ENCODE assay signal across 12 mouse cellular contexts in the genomic region with DNA sequence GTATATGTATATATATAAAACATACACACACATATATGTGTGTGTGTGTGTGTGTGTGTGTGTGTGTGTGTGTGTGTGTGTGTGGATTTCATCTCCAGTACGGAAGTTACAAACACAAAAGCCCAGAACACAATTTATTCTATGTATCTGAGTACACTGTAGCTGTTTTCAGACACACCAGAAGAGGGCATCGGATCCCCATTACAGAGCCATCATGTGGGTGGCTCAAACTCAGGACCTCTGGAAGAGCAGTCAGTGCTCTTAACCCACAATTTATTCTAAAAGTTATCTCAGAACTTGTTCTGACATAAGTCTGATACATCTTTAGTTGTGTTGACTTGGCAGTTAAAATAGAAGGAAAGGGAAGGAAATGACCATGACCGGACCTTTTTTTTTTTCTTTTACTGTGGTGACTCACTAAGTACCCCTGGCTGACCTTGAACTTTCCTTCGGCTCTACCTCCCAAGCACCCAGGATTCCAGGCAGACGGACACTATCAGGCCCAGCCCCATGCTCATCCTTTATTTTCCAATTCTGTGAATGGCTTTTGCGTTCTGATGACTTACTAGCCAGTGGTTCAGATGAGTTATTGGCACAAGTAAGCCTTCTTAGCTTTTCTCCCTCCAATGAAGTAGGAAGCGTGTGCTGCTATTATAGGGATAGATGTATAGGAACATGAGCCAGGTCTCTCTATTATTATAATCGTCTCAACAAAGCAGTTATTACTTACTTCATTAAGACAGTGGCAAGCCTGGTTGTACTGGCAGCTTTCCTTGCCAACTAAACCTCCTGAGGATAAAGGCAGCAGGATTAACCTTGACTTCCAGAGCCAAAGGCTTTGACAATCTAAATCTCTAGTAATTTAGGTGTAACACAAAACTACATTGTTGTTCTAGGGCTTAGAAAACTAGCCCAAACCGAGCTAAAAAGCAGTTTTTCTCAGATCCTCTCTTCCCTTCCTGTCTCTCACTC. TPM values are rescaled to one million over a fixed set of nuclear protein-coding genes. Genes with fewer than 3 reads are reported as not detected.
A peak's percentile ranks its signal among the peaks of the same experiment; 100 is the strongest.
DNase-seq lines count a peak whose midpoint lies in the region; ATAC-seq and TF ChIP-seq lines count a peak whose summit lies in the region.
"Had no signal": no experiment of that assay in that cellular context is flagged by ENCODE, and none has a peak within 500 bp of the region (broad histone marks: within the 10 kb centered on the region; RNA-seq: fewer than 3 reads in every experiment).

No protein-coding gene starts in this region.

- 67% methylated on average over 9 of the region's 9 CpGs for WGBS in kidney, adult 2 months
- 77% methylated on average over 9 of the region's 9 CpGs for WGBS in hindbrain, embryonic 16.5 days

- no peaks in the 10 kb centered on the region for H3K27me3 ChIP-seq in kidney, adult 2 months (replicated peaks; ENCODE audit: control insufficient read depth, insufficient read depth, low read length)
- no peaks in the 10 kb centered on the region for H3K27me3 ChIP-seq in hindbrain, embryonic 16.5 days (replicated peaks; ENCODE audit: control insufficient read depth, insufficient read depth, low read length)

- no peaks in the 10 kb centered on the region for H3K36me3 ChIP-seq in kidney, adult 2 months (ENCODE audit: control insufficient read depth, insufficient read depth, low read length)
- no peaks in the 10 kb centered on the region for H3K36me3 ChIP-seq in hindbrain, embryonic 16.5 days (ENCODE audit: control insufficient read depth, insufficient read depth, low read length)
- H3K36me3 ChIP-seq: limb, embryonic 10.5 days had no signal

- H3K9ac ChIP-seq in hindbrain, embryonic 16.5 days (ENCODE audit: low read depth, low read length): no peak overlapping the region

- ATAC-seq in hindbrain, embryonic 16.5 days: no peak

- TF ChIP-seq CTCF in kidney, adult 2 months (conservative IDR thresholded peaks at IDR 0.05; ENCODE audit: insufficient read depth, insufficient read length, low read depth, low read length): peak; percentile 24; the same call in 1 of the 2 replicates

- H3K4me3 ChIP-seq in kidney, adult 2 months (ENCODE audit: insufficient read depth, low read depth, low read length): no peak overlapping the region
- H3K4me3 ChIP-seq in brown adipose tissue, adult 24 weeks (ENCODE audit: insufficient read depth, low read depth, low read length): no peak overlapping the region
- no peak overlapping the region for H3K4me3 ChIP-seq in hindbrain, embryonic 16.5 days (ENCODE audit: low read length)
- H3K4me3 ChIP-seq: limb, embryonic 10.5 days had no signal

- no peaks in the 10 kb centered on the region for H3K9me3 ChIP-seq in hindbrain, embryonic 16.5 days (ENCODE audit: control insufficient read depth, low read length)
- H3K9me3 ChIP-seq: G1E; limb, embryonic 10.5 days had no signal

- peaks cover 13% of the 10 kb centered on the region; the same call in 1 of the 2 replicates for H3K4me1 ChIP-seq in kidney, adult 2 months (ENCODE audit: control insufficient read depth, insufficient read depth, low read length)
- peaks cover 4% of the 10 kb centered on the region for H3K4me1 ChIP-seq in brown adipose tissue, adult 24 weeks (ENCODE audit: control insufficient read depth, insufficient read depth, insufficient read length, low read length)
- H3K4me1 ChIP-seq in hindbrain, embryonic 16.5 days (ENCODE audit: control insufficient read depth, insufficient read depth, low read depth, low read length): no peaks in the 10 kb centered on the region

- no peak overlapping the region for H3K4me2 ChIP-seq in hindbrain, embryonic 16.5 days (ENCODE audit: low read length)

- DNase-seq in kidney, adult 2 months: no peak
- no peak for DNase-seq in kidney, adult 9 months
- DNase-seq in thymus, postnatal 4 days: peak; percentile 44
- no peak for DNase-seq in thymus, postnatal 0 days (ENCODE audit: low spot score)
- no peak for DNase-seq in retina, postnatal 1 day
- DNase-seq: cerebellum, adult 18-20 months; kidney, postnatal 14 days; lung, postnatal 14 days had no signal

- no peak for TF ChIP-seq POLR2A in kidney, adult 2 months (IDR thresholded peaks at IDR 0.05; ENCODE audit: low read depth, low read length)

- H3K27ac ChIP-seq in kidney, adult 2 months (ENCODE audit: insufficient read depth, low read depth, low read length): no peak overlapping the region
- peak overlapping the region; percentile 39 for H3K27ac ChIP-seq in brown adipose tissue, adult 24 weeks (replicated peaks; ENCODE audit: low read depth, low read length)
- no peak overlapping the region for H3K27ac ChIP-seq in hindbrain, embryonic 16.5 days (ENCODE audit: low read depth, low read length)
- H3K27ac ChIP-seq: limb, embryonic 10.5 days had no signal

RNA-seq across cellular contexts. Expression of a gene that starts 6.0 kb away (rescaled TPM):
- polyA plus RNA-seq in kidney, adult 2 months (2012; rRNA removed): 56.8 and 57.2 TPM in 2 replicates
- 26.5 and 31.2 TPM in 2 replicates for polyA plus RNA-seq in thymus, postnatal 0 days (2015; fragmentation: Nextera tagmentation; extraction: Ambion mirVana)
- polyA plus RNA-seq in brown adipose tissue, adult 24 weeks (2012; ENCODE audit: insufficient read depth, insufficient read length, missing spikeins): 15.4 and 16.1 TPM in 2 replicates
- polyA plus RNA-seq in hindbrain, embryonic 16.5 days (2015; fragmentation: Nextera tagmentation; extraction: Ambion mirVana): 6.1 and 7.2 TPM in 2 replicates
